Mouse (Mus musculus) bone marrow, adult 2 months (tissue): ENCODE results near the gene Fgfr2.

Experiments used
- CTCF ChIP-seq: fragments of 200-500 bp; IDR thresholded peaks from 2 replicates; pipeline ENCODE4 v1.5.1; 2011; ENCODE audit warnings: low read length, control low read depth; ENCODE audit not compliant: control insufficient read depth, insufficient read depth
- POLR2A ChIP-seq: fragments of 200-500 bp; IDR thresholded peaks from 2 replicates; pipeline ENCODE4 v1.6.1; 2011; ENCODE audit warnings: low read depth, mild to moderate bottlenecking, control low read depth, low read length, borderline replicate concordance; ENCODE audit not compliant: control insufficient read depth

DNA sequence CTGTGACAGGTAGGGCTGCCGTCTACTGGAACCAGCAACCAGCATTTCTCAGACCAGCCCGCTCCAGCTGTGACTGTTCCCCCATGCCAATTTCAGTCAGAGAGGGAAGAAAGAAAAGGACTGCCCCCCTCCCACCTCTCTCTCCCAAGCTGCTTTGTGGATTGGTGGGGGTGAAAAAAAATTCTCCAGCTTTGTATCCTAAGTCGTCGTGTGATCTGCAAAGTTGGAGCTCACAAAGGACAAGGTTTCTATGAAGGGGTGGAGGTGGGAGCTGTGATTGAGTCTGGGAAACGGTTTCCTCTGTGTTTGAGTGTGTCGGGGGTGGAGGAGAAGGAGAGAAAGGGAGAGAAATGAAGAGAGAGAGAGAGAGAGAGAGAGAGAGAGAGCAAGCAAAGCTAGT, 1147.3 kb downstream of the Fgfr2 start:
- TF ChIP-seq CTCF (no peak), POLR2A (no peak)
